Mouse (Mus musculus) myocyte (in vitro differentiated cells): ENCODE results near the gene Gm13290.
"Not testable (repeated sequence)": the region's sequence is repeated elsewhere in the genome, so short reads cannot be mapped to it uniquely, and the experiment has no call there.

ENCODE experiments used
- CEBPB ChIP-seq: IDR thresholded peaks from 2 replicates; pipeline ENCODE4 v1.6.1; 2011; ENCODE audit warnings: mild to moderate bottlenecking, moderate library complexity; ENCODE audit not compliant: poor library complexity, insufficient read depth, severe bottlenecking
- E2F4 ChIP-seq: IDR thresholded peaks from one replicate; pipeline ENCODE4 v1.6.1; 2011; ENCODE audit warnings: mild to moderate bottlenecking, control low read depth, moderate library complexity; ENCODE audit not compliant: insufficient read depth
- POLR2A ChIP-seq: IDR thresholded peaks from one replicate; pipeline ENCODE4 v1.6.1; 2011; ENCODE audit warnings: low read depth, mild to moderate bottlenecking, control low read depth, moderate library complexity; ENCODE audit not compliant: insufficient read length
- POLR2AphosphoS2 ChIP-seq: IDR thresholded peaks from one replicate; pipeline ENCODE4 v1.6.1; 2011; ENCODE audit warnings: low read depth, control low read depth; ENCODE audit not compliant: insufficient read length
- SRF ChIP-seq: IDR thresholded peaks from one replicate; pipeline ENCODE4 v1.6.1; 2011; ENCODE audit warnings: low read depth; ENCODE audit not compliant: control insufficient read depth, insufficient read length
- USF1 ChIP-seq: IDR thresholded peaks from one replicate; pipeline ENCODE4 v1.6.1; 2011; ENCODE audit warnings: low read depth, mild to moderate bottlenecking, control low read depth, moderate library complexity

- not testable (repeated sequence) for TF ChIP-seq POLR2A, USF1, E2F4, SRF, POLR2AphosphoS2, CEBPB
Measured at GRCm38 (mm10) chr4:88758751-88759150, 14.9 kb upstream of the Gm13290 start.
